Mouse (Mus musculus) adrenal gland, adult 18-20 months (tissue): ENCODE measurements around the gene Lgals8. TPM values are rescaled to one million over a fixed set of nuclear protein-coding genes. Genes with fewer than 3 reads are reported as not detected.
A peak's percentile ranks its signal among the peaks of the same experiment; 100 is the strongest.
"Not testable (repeated sequence)": the region's sequence is repeated elsewhere in the genome, so short reads cannot be mapped to it uniquely, and the experiment has no call there.

Experiments used
- DNase-seq, 2 experiments: peaks; one replicate each; pipeline ENCODE4 v3.0.0; 2021 to 2022; ENCODE audit warnings: low spot score in 2 of 2
- long read RNA-seq, 2 experiments: library from polyadenylated mRNA; stranded (forward); transcript quantifications; one replicate each; pipeline ENCODE4 v2.0.0; 2021
- total RNA-seq, 2 experiments: library from RNA; stranded (reverse); gene quantifications; 1 replicate in 1 of 2; 2 replicates in 1 of 2; pipeline ENCODE4 v1.2.3; 2021

The Lgals8 gene
- 10 to 100 TPM; 65.8 to 74.2 TPM for total RNA-seq
- long read RNA-seq, experiment 1, transcript Lgals8-201 (10 exons, 2,736 nt), result minor isoform, 7 of 34 reads
- long read RNA-seq, experiment 1, transcript Lgals8-202 (10 exons, 2,792 nt), result major isoform, 14 of 34 reads
- long read RNA-seq, experiment 1, partial matches to known transcripts, result 2 of 34 reads
- long read RNA-seq, experiment 1, other reads (novel, unspliced or antisense), result 10 of 34 reads
- long read RNA-seq, experiment 2, transcript Lgals8-201 (10 exons, 2,736 nt), result minor isoform, 15 of 70 reads
- long read RNA-seq, experiment 2, transcript Lgals8-202 (10 exons, 2,792 nt), result major isoform, 39 of 70 reads
- long read RNA-seq, experiment 2, partial matches to known transcripts, result 4 of 70 reads
- long read RNA-seq, experiment 2, other reads (novel, unspliced or antisense), result 9 of 70 reads

DNA sequence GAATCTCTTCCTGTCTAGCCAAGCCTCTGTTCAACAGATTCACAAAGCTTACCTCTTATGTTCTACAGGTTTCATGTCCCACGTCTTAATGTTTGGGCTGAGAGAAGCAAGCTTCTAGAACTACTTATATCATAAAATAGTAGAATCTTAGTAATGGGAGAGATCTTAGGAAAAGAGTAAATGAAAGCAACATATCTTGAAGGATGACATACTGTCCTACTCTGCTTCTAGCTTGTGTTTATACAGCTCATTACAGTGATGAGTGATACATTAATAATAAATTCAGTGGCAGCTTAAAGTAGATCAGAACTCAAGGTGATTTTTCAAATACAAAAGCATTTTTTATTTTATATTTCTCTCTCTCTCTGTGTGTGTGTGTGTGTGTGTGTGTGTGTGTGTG, at the start of gene Lgals8:
Lgals8 (minus strand) TSS at position 101 of the 400 bp plus-strand sequence.
- DNase-seq, result no peak

DNA sequence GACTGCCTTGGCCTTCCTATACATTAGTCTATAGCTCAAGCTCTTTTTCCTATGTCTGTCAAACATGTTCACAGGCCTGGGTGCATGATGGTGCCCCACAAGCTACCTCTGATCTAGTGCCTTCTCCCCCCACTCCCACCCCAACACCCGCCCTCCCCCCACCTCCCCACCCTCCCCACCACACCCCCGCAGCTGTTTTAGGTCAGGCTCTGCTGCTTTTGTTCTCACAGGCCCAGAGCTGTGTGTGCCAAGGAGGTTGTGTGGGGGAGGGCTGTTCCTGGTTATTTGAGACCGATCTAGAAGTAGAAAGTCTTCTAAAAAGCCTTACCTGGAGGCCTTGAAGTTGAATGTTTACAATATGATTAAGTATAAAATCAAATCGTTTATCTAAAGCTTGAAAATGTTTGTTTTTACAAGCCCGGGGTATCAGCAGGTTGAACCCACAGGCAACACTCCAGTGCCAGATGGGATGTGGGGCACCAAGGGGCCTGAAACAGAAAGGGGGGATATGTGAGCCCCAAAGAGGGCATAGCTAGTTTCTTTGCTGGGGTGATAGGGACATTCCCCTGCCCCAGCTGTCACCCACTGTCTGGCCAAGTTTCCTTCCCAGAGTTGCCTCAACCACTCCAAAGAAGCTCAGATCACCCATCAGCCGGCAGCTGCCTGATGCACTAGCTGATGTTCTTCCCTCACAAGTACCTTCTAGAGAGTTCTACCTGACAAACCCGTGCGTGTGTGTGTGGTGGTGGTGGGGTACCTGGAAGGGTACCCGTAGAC, 46.6 kb upstream of the Lgals8 start:
- DNase-seq, result no peak

DNA sequence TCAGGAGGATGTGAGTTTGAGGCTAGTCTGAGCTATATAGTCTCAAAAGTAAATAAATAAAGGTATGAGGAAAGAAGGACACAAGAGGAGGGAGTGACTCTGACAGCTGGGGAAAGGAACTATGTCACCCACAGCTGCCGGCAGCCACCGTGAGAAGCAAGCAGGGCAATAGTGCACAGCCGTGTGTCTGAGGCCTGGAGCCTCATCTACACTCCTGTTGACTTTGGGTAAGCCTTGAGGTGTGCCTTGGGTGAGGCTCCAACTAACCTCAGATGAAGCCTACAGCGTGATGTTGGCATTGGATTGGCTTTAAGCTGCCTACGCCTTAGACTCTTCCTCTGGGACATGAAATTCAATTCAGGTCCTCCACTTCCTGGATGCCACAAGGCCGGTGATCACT, 45.3 kb upstream of the Lgals8 start:
- DNase-seq, result no peak

DNA sequence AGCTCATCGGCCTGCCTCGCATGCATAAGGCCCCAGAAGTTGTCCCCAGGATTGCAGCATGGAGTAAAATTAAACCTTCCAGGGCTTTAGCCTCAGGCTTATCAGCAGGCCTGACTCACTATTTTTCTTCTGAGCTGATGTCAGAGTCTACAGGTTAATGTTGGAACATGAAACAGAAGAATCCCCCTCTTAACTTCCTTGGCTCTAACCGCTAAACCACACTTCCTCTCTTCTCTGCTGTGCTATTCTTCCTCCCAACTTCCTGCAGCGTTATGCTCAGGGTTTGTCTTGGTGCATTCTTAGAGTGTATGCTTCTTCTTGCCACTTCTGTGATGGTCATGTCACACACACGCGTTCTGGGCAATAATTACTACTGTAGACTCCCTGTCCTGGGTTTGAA, 42.7 kb upstream of the Lgals8 start:
- DNase-seq, result no peak

DNA sequence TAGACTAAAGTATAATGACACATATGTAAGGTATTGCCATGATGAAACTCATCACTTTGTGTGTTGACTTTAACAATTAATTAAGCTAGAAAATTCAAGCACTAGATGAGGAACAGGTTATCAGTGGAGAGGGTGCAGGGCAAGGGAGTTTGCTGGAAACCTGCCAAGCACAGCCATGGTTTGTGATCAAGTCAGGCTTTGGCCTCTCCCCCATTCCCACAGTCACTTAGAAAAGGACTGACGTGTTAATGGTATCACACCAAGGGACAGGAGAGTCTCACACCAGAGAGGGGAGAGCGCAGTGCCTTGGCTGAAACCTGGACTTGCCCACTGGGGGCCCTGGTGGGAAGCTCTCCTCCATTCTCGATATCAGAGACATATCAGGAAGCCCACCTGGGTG, 40.6 kb upstream of the Lgals8 start:
- DNase-seq, result no peak

DNA sequence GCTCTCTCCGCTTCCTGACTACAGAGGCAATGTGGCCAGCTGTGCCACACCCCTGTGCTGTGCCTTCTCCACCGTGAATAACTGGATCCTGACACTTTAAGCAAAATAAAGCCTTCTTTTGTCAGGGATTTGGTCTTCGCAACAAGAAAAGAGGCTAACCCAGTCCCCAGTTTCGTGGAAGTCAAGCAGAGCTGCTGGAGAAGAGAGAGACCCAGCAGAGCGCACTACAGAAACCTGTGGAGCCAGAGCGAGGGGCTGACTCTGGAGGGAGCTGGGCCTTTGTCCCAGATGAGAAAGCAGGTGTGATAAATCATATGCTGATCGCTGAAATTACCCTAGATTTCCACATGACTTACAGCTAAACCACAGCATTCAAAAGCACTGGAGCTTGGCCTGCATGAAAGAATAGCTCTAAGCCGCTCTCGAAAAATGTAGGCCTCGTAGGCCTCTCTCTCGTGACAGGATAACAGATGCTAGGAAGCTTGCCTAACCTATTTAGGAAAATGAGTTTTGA, 38.6 kb upstream of the Lgals8 start:
- no peak for DNase-seq

DNA sequence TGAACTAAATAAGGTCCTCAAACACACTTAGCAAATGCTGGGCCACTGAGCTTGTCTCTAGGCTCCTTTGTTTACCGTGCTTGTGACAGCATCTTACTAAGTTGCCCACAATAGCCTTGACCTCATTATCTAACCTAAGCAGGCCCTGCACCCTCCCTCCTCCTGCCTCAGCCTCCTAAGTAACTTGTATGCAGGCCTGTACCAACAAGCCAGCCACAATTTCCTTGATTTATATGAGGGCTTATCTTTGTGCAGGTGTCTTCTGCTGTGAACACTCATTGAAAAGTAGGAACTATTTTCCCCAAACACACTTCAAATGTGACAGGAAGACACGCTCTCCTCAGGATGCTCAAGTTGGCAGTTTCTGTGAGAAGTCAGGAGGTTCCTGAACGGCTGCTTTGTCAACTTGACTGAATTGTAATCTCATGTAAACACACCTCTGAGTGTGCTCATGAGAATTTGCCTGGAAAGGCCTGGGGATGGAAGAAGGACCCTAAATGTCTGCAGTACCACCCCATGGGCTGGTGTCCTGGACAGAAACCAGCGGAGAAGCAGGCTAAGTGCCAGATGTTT, 38.0 kb upstream of the Lgals8 start:
- no peak for DNase-seq

DNA sequence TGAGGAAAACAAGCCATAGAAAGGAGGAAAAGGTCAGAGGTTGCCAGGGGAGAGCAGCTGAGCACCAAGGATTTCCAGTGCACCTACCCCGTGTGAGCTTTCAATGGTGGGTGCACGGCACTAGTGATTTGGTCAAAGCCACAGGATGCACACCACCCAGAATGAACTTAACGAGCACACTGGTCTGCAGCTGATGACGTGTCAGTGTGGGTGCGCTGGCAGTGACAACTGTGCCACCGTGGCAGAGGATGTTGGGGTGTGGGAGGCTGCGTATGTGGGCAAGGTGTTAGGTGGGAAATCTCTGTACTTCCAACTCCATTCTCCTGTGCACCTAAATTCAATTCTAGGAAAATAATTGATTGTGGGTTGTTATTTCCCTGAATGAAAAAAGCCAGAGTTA, 34.4 kb upstream of the Lgals8 start:
- DNase-seq, result no peak

DNA sequence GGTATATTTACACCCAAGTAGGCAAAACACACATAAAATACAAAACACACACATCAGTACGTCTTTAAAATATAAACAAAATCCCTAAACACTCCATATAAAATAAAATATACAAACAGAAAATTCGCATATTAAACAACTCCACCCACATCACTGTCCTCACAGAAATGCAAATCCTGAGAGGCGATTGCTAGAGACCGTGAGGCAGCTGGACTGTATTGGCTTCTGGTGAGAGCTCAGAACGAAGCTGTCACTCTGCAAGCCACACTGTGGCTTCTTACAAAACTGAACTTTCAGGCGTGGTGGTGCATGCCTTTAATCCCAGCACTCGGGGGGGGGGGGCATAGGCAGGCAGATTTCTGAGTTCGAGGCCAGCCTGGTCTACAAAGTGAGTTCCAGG, 33.1 kb upstream of the Lgals8 start:
- DNase-seq, result no peak

DNA sequence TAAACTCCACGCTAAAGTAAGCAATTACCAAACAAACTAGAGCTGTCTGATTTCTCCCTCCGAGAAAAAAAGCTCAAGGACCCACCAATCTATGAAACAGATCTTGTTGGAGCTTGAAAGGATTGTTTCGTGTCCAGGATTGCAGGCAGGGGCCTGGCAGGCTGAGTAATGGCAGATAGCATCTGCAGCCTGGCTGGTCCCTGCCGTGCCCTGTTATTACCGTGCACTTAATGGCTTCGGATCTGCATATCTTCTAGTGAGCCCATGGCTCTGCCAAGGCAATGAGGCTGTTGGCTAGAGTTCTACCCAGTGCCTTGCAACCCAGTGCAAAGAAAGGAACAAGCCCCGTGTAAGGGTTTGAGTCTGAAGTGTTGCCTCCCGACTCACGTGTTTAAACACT, 30.0 kb upstream of the Lgals8 start:
- no peak for DNase-seq

- no peak for DNase-seq
Measured at GRCm38 (mm10) chr13:12492515-12492914, 27.8 kb upstream of the Lgals8 start.

- no peak for DNase-seq
Measured at GRCm38 (mm10) chr13:12485640-12486039, 20.9 kb upstream of the Lgals8 start.

DNA sequence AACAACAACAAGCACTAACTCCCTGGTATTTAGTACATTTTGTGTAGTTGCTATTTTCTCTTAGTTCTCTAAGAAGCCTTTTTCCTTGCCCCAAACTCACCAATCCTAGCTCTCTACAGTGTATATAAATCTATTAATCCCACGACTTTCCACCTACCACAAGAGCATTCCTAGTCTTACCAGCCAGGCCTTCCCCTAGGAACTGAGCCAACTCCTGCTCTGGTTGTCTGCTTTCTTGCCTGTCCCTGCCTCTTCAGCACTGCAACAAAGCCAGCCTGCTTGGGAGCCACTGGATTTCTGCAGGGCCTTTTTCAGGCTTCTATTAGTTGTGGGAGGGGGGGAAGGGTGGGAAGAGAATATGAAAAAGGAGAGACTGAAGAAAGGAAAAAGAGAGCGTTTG, 20.5 kb upstream of the Lgals8 start:
- no peak for DNase-seq

DNA sequence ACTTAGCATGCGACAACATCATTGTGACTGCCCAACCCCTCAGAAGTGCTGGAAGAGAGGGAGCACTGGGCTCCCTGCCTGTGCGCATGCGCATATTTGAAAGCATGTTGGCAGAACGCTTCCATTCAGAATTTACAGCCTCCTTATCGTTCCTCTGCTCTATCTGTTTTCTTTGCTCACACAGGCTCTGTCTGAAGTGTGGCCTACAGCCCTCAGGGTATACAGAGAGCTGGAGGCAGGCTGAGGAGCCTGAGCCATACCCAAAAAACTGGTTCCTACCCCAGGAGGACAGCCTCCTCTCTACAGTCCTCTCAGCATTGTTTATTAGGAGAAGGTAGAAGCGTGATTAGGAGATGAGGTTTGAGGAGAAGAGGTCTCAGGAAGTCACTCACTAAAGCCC, 15.1 kb upstream of the Lgals8 start:
- no peak for DNase-seq

- no peak for DNase-seq
Measured at GRCm38 (mm10) chr13:12478301-12478700, 13.6 kb upstream of the Lgals8 start.

DNA sequence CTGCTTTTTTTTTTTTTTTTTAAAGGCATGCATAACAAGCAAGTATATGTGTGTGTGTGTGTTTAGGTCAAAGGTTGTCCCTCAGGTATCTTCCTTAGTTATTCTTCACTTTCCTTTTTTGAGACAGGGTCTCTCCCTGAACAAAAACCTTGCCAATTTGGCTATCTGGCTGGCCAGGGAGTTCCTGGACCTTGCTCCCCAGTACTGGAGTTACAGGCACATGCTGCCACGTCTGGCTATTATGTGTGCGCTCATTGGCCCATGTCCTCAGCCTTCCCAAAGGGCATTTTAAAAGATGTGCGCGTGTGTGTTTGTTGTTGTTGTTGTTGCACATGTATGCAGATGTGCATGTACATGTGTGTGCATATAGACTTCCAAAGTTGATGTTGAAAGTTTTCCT, 12.1 kb upstream of the Lgals8 start:
- no peak for DNase-seq

- no peak for DNase-seq
Measured at GRCm38 (mm10) chr13:12475239-12475638, 10.5 kb upstream of the Lgals8 start.

DNA sequence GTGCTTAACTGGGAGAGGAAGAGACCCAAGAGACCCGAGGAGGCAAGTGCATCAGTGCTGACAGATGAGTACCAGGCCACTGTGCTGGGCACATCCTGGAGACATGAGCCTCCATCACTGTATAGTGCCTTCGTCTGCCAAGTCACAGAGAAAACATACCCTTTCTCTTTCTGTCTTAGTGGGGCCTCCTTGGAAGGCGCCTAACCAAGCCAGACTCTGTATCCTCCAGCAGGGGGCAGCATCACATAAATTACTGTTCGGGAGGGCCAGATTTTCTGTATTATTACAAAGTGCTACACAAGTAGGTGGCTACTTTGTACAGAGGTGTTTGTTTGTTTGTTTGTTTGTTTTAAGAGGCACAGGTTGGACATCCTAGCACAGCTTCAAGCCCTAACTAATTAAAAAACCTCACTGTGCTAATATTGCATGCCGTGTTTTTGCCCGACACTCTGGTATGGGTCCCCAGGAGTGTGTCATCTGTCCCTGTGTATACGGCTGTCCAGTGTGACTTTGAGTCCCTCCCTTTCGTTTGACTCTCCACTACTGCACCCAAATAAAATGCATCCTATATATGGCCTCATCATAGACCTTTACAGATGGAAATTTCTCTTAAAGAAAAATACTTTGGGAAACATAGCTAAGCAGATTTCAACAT, 9.1 kb upstream of the Lgals8 start:
- peak; percentile 73 to 77 for DNase-seq

DNA sequence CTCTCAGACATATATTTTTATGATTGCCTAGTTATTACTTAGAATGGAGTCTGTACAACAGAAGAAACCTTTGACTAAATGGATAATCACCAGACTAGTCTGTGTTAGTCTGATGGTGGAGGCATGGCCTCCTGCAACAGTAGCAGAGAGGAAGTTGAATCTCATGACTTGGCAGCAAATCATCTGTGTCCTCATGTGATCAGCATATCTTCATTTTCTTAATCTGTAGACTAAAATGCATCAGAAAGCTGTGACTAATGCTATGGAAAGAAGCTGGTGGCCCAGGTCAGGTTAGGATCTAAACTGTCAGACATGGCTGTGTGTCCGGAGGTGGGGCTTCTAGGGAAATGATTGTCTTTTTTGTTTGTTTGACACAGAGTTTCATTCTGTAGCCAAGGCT, 3.7 kb upstream of the Lgals8 start:
- DNase-seq, result no peak

- DNase-seq, result not testable (repeated sequence)
Measured at GRCm38 (mm10) chr13:12464159-12464558, 585 bp downstream of the Lgals8 start.

DNA sequence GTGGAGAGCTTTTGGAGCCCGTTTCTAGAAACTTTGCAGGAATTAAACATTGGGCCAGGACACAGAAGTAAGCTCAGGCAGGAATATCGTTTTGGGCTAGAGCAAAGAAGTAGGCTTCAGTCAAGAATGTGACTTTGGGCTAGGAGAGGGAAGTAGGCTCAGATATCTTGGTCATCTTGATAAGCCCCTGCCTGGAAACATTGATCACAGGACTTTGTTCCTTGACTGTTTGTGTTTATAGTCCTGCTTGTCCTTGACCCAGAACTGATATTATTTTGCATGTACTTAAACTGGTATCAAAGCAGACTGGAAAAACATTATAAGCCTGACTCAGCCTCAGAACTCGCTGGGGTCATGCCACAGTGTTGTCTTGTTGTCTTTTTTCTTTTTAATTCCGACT, 2.1 kb downstream of the Lgals8 start:
- DNase-seq, result no peak
